Mouse (Mus musculus): ENCODE measurements around the gene Phgdh. TPM values are rescaled to one million over a fixed set of nuclear protein-coding genes. Genes with fewer than 3 reads are reported as not detected.

Gene Phgdh
- polyA plus RNA-seq, 1 experiment from 2014 or later, result 88.4 TPM

DNA sequence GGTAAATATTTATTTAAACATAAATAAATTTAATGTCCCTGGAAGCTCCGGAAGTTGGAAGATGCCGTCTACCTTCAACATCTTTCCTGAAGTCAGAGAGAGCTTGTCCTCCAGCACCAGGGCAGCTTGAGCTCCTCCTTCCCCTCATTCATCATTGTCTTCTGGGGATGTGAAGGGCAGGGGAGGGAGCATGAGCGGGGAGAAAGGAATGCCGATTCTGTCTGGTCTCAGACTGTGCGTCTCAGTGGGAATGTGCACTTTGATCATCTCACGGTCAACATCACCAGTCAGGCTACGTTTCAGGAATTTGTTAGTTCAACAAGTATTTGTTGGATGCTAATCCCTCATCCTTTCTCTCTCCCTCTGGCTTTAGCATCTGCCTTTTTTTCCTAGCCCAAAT lies 39.4 kb upstream of the Phgdh start:
- H3K9me3 ChIP-seq (ENCODE audit: control insufficient read depth, low read length), result no peaks in the 10 kb centered on the region
- H3K9ac ChIP-seq (ENCODE audit: low read length), result no peak overlapping the region
- H3K4me2 ChIP-seq (ENCODE audit: low read length), result no peak overlapping the region
- H3K36me3 ChIP-seq (ENCODE audit: control insufficient read depth, insufficient read depth, low read length), result no peaks in the 10 kb centered on the region
- WGBS, result 22% methylated on average over 7 of the region's 7 CpGs
- no peak overlapping the region for H3K27ac ChIP-seq (replicated peaks in 1 of 2; ENCODE audit: control insufficient read depth in 1 of 2, insufficient read depth in 1 of 2, low read depth in 2 of 2, low read length in 2 of 2)
- ATAC-seq (ENCODE audit: insufficient number of reproducible peaks, insufficient read depth, low FRiP score, low read depth), result no peak
- H3K4me1 ChIP-seq (ENCODE audit: control insufficient read depth in 2 of 2, insufficient read depth in 2 of 2, low read length in 2 of 2), result peaks cover 3 to 21% of the 10 kb centered on the region in 2 experiments
- no peak overlapping the region for H3K4me3 ChIP-seq (ENCODE audit: control insufficient read depth in 1 of 2, insufficient read depth in 1 of 2, low read depth in 1 of 2, low read length in 2 of 2)
- H3K27me3 ChIP-seq (ENCODE audit: control insufficient read depth, insufficient read depth, low read length), result no peaks in the 10 kb centered on the region

DNA sequence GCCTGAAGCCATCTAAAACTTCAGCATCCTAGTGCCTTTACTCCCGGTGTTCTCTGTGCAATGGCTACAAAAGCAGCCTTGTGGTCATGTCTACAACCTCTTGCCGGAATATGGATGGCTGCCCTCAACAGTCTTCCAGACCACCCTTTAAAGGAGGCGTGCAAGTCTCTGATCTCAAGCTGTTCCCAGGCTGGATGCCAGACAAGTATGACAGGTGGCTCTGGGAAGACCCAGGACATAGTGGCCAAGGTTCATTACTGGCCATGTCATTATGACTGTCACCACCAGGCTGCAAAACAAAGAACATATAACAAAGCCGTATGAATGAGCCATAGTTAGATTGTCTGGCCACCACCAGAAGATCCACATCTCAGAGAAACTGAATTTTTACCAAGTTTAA lies 38.5 kb upstream of the Phgdh start:
- H3K4me1 ChIP-seq (ENCODE audit: control insufficient read depth in 2 of 2, insufficient read depth in 2 of 2, low read length in 2 of 2), result peaks cover 3 to 13% of the 10 kb centered on the region in 2 experiments
- WGBS, result 80% methylated on average over 4 of the region's 4 CpGs
- H3K4me2 ChIP-seq (ENCODE audit: low read length), result no peak overlapping the region
- no peak overlapping the region for H3K4me3 ChIP-seq (ENCODE audit: control insufficient read depth in 1 of 2, insufficient read depth in 1 of 2, low read depth in 1 of 2, low read length in 2 of 2)
- H3K36me3 ChIP-seq (ENCODE audit: control insufficient read depth, insufficient read depth, low read length), result no peaks in the 10 kb centered on the region
- H3K9ac ChIP-seq (ENCODE audit: low read length), result no peak overlapping the region
- no peak for ATAC-seq (ENCODE audit: insufficient number of reproducible peaks, insufficient read depth, low FRiP score, low read depth)
- no peaks in the 10 kb centered on the region for H3K27me3 ChIP-seq (ENCODE audit: control insufficient read depth, insufficient read depth, low read length)
- H3K27ac ChIP-seq (replicated peaks in 1 of 2; ENCODE audit: control insufficient read depth in 1 of 2, insufficient read depth in 1 of 2, low read depth in 2 of 2, low read length in 2 of 2), result no peak overlapping the region
- no peaks in the 10 kb centered on the region for H3K9me3 ChIP-seq (ENCODE audit: control insufficient read depth, low read length)

DNA sequence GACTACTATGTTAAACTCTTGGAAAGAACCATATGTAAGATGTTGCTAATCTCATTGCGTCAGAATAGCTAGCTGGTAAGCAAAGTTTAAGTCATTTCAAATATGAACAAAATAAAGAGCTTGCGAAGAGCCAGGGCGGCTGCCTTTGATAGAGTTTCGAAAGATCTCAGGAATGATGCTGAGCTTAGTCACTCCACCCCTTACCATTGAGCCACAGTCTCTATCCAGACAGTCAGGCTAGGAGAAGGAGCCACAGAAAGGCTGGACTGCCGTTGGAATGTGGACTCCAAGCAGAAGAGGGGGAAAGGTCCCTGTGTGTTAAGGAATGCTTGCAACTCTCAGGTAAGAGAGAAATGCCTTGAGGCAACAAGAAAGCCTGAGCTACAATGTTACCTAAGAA lies 35.2 kb upstream of the Phgdh start:
- H3K27ac ChIP-seq (replicated peaks in 1 of 2; ENCODE audit: control insufficient read depth in 1 of 2, insufficient read depth in 1 of 2, low read depth in 2 of 2, low read length in 2 of 2), result no peak overlapping the region
- H3K9ac ChIP-seq (ENCODE audit: low read length), result no peak overlapping the region
- H3K27me3 ChIP-seq (ENCODE audit: control insufficient read depth, insufficient read depth, low read length), result no peaks in the 10 kb centered on the region
- H3K4me3 ChIP-seq (ENCODE audit: control insufficient read depth in 1 of 2, insufficient read depth in 1 of 2, low read depth in 1 of 2, low read length in 2 of 2), result no peak overlapping the region
- peaks cover 3 to 10% of the 10 kb centered on the region in 2 experiments for H3K4me1 ChIP-seq (ENCODE audit: control insufficient read depth in 2 of 2, insufficient read depth in 2 of 2, low read length in 2 of 2)
- H3K36me3 ChIP-seq (ENCODE audit: control insufficient read depth, insufficient read depth, low read length), result no peaks in the 10 kb centered on the region
- H3K4me2 ChIP-seq (ENCODE audit: low read length), result no peak overlapping the region
- 76% methylated on average over 5 of the region's 5 CpGs for WGBS
- no peak for ATAC-seq (ENCODE audit: insufficient number of reproducible peaks, insufficient read depth, low FRiP score, low read depth)
- H3K9me3 ChIP-seq (ENCODE audit: control insufficient read depth, low read length), result peaks cover 11% of the 10 kb centered on the region; the same call in 1 of the 2 replicates

DNA sequence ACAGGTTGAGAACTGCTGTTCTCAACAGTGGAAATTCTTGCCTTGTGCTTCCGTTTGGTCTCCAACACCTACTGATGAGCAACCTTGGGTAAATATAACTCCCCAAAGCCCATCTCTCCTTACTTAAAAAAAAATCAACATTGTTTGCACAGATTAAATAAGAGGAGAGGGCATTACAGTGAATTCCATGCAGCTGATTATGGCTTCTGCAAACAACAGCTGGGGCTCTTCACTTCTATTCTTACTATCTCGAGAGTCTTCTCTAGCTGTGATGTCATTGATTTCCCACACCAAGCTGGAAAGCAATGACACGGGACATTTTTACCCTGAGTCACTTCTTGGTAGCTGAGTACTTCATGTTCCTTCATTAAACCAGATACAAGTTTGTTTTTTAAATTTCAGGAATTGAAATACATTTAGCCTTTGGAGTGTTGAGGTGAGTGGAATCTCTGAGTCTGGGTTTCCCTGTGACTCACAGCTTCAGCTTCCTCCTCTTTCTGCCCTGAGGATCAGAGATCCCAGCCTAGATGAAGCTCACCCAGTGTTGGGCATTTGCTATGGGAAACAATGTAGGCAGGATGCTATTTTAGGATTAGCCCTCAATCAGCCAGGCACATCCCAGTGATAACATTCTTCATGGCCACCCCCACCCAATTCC lies 34.4 kb upstream of the Phgdh start:
- no peaks in the 10 kb centered on the region for H3K36me3 ChIP-seq (ENCODE audit: control insufficient read depth, insufficient read depth, low read length)
- H3K9ac ChIP-seq (ENCODE audit: low read length), result no peak overlapping the region
- ATAC-seq (ENCODE audit: insufficient number of reproducible peaks, insufficient read depth, low FRiP score, low read depth), result no peak
- H3K27me3 ChIP-seq (ENCODE audit: control insufficient read depth, insufficient read depth, low read length), result no peaks in the 10 kb centered on the region
- WGBS, result 11% methylated on average over 3 of the region's 3 CpGs
- H3K27ac ChIP-seq (replicated peaks in 1 of 2; ENCODE audit: control insufficient read depth in 1 of 2, insufficient read depth in 1 of 2, low read depth in 2 of 2, low read length in 2 of 2), result peak overlapping the region in 1 of 2 experiments; percentile 31; a peak in 2 of 4 replicates
- H3K4me2 ChIP-seq (ENCODE audit: low read length), result peak overlapping the region; percentile 16; the same call in 1 of the 2 replicates
- peaks cover 3 to 10% of the 10 kb centered on the region in 2 experiments for H3K4me1 ChIP-seq (ENCODE audit: control insufficient read depth in 2 of 2, insufficient read depth in 2 of 2, low read length in 2 of 2)
- H3K9me3 ChIP-seq (ENCODE audit: control insufficient read depth, low read length), result peaks cover 11% of the 10 kb centered on the region; the same call in 1 of the 2 replicates
- no peak overlapping the region for H3K4me3 ChIP-seq (ENCODE audit: control insufficient read depth in 1 of 2, insufficient read depth in 1 of 2, low read depth in 1 of 2, low read length in 2 of 2)

DNA sequence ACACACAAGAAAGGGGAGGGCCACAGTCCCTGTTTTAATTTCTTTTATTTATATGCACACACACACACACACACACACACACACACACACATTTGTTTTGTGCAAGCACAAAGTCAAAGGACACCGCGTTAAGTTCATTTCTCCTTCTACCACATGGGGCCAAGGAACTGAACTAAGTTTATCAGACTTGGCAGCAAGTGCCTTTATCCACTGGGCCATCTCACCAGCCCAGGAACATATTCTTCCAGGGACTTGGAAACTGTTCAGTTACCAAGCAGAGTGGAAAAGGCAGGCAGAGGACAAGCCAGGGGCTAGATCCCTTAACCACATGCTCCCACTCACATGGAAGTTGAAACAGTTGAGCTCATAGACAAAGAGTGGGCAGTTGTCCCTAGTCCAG lies 29.0 kb upstream of the Phgdh start:
- H3K27me3 ChIP-seq (ENCODE audit: control insufficient read depth, insufficient read depth, low read length), result no peaks in the 10 kb centered on the region
- H3K9me3 ChIP-seq (ENCODE audit: control insufficient read depth, low read length), result peaks cover 11% of the 10 kb centered on the region; the same call in 1 of the 2 replicates
- no peak overlapping the region for H3K9ac ChIP-seq (ENCODE audit: low read length)
- H3K27ac ChIP-seq (replicated peaks in 1 of 2; ENCODE audit: control insufficient read depth in 1 of 2, insufficient read depth in 1 of 2, low read depth in 2 of 2, low read length in 2 of 2), result no peak overlapping the region
- no peak overlapping the region for H3K4me2 ChIP-seq (ENCODE audit: low read length)
- H3K4me1 ChIP-seq (ENCODE audit: control insufficient read depth in 2 of 2, insufficient read depth in 2 of 2, low read length in 2 of 2), result no peaks in the 10 kb centered on the region
- no peak for ATAC-seq (ENCODE audit: insufficient number of reproducible peaks, insufficient read depth, low FRiP score, low read depth)
- H3K36me3 ChIP-seq (ENCODE audit: control insufficient read depth, insufficient read depth, low read length), result no peaks in the 10 kb centered on the region
- 85% methylated on average over 2 of the region's 2 CpGs for WGBS
- H3K4me3 ChIP-seq (ENCODE audit: control insufficient read depth in 1 of 2, insufficient read depth in 1 of 2, low read depth in 1 of 2, low read length in 2 of 2), result no peak overlapping the region

DNA sequence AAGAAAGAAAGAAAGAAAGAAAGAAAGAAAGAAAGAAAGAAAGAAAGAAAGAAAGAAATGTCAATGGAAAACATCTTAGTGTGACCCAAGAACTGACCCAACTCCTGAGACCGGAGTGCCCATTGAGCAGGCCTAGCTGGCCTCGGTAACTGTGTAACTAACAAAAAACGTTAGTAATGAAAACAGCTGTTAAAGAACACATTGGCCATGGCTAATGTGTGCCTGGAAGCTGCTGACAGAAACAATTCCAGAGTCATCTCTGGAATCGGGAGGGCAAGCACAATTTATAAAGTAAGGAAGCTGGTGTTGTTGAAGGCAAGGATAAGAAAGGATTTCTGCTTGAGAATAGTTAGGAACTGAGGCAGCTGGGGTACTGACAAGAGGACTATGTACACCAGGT lies 28.5 kb upstream of the Phgdh start:
- H3K9me3 ChIP-seq (ENCODE audit: control insufficient read depth, low read length), result peaks cover 11% of the 10 kb centered on the region; the same call in 1 of the 2 replicates
- H3K9ac ChIP-seq (ENCODE audit: low read length), result no peak overlapping the region
- 52% methylated on average over 4 of the region's 4 CpGs for WGBS
- no peak overlapping the region for H3K27ac ChIP-seq (replicated peaks in 1 of 2; ENCODE audit: control insufficient read depth in 1 of 2, insufficient read depth in 1 of 2, low read depth in 2 of 2, low read length in 2 of 2)
- ATAC-seq (ENCODE audit: insufficient number of reproducible peaks, insufficient read depth, low FRiP score, low read depth), result no peak
- no peaks in the 10 kb centered on the region for H3K4me1 ChIP-seq (ENCODE audit: control insufficient read depth in 2 of 2, insufficient read depth in 2 of 2, low read length in 2 of 2)
- no peaks in the 10 kb centered on the region for H3K27me3 ChIP-seq (ENCODE audit: control insufficient read depth, insufficient read depth, low read length)
- no peaks in the 10 kb centered on the region for H3K36me3 ChIP-seq (ENCODE audit: control insufficient read depth, insufficient read depth, low read length)
- H3K4me2 ChIP-seq (ENCODE audit: low read length), result no peak overlapping the region
- H3K4me3 ChIP-seq (ENCODE audit: control insufficient read depth in 1 of 2, insufficient read depth in 1 of 2, low read depth in 1 of 2, low read length in 2 of 2), result no peak overlapping the region

DNA sequence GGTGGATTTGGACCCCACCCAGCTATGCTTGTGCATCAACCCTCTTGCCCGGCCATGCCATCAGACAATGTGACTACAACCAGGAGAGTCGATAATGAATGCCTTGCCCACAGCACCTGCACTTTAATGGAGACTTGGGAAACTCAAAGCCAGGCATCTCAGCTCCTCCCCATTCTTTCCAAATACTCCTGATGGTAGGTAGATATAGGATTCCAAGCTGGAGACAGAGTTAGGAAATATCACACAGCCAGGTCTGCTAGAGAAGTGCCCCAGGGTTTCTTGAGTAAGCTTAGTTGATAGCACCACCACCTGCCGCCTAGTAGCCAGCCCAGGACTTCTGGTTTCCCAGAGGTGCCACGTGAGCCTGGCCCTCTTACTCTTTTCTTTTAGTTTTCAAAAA lies 27.0 kb upstream of the Phgdh start:
- 80% methylated on average over 4 of the region's 4 CpGs for WGBS
- Histone ChIP-seq H3K27ac (replicated peaks in 1 of 2; ENCODE audit: control insufficient read depth in 1 of 2, insufficient read depth in 1 of 2, low read depth in 2 of 2, low read length in 2 of 2) (no peak overlapping the region), H3K27me3 (ENCODE audit: control insufficient read depth, insufficient read depth, low read length) (no peaks in the 10 kb centered on the region), H3K36me3 (ENCODE audit: control insufficient read depth, insufficient read depth, low read length) (no peaks in the 10 kb centered on the region), H3K4me2 (ENCODE audit: low read length) (no peak overlapping the region), H3K4me3 (ENCODE audit: control insufficient read depth in 1 of 2, insufficient read depth in 1 of 2, low read depth in 1 of 2, low read length in 2 of 2) (no peak overlapping the region), H3K4me1 (ENCODE audit: control insufficient read depth in 2 of 2, insufficient read depth in 2 of 2, low read length in 2 of 2) (no peaks in the 10 kb centered on the region), H3K9me3 (ENCODE audit: control insufficient read depth, low read length) (peaks cover 7% of the 10 kb centered on the region; the same call in 1 of the 2 replicates), H3K9ac (ENCODE audit: low read length) (no peak overlapping the region)
- no peak for ATAC-seq (ENCODE audit: insufficient number of reproducible peaks, insufficient read depth, low FRiP score, low read depth)

DNA sequence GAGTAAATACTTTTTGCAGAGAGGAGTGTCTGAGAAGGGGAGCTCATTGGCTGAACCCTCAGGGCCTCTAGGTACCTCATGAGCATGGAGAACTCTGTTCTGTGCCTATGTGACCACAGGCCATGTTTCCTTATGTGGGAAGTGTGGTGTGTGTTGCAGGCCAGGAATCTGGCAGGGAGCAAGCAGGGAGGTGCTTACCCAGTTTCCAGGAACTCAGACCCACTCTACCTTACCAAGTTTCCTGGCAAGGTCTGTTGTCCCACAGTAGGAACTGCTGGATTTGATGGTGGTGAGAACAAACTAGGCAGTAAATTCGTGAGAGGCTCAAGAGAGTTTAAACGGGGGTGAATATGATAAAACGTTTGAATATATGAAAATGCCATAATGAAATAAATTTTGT lies 26.3 kb upstream of the Phgdh start:
- H3K9me3 ChIP-seq (ENCODE audit: control insufficient read depth, low read length), result no peaks in the 10 kb centered on the region
- no peaks in the 10 kb centered on the region for H3K4me1 ChIP-seq (ENCODE audit: control insufficient read depth in 2 of 2, insufficient read depth in 2 of 2, low read length in 2 of 2)
- no peak overlapping the region for H3K27ac ChIP-seq (replicated peaks in 1 of 2; ENCODE audit: control insufficient read depth in 1 of 2, insufficient read depth in 1 of 2, low read depth in 2 of 2, low read length in 2 of 2)
- WGBS, result 81% methylated on average over 3 of the region's 3 CpGs
- H3K9ac ChIP-seq (ENCODE audit: low read length), result no peak overlapping the region
- no peak overlapping the region for H3K4me3 ChIP-seq (ENCODE audit: control insufficient read depth in 1 of 2, insufficient read depth in 1 of 2, low read depth in 1 of 2, low read length in 2 of 2)
- no peaks in the 10 kb centered on the region for H3K27me3 ChIP-seq (ENCODE audit: control insufficient read depth, insufficient read depth, low read length)
- no peak for ATAC-seq (ENCODE audit: insufficient number of reproducible peaks, insufficient read depth, low FRiP score, low read depth)
- no peak overlapping the region for H3K4me2 ChIP-seq (ENCODE audit: low read length)
- H3K36me3 ChIP-seq (ENCODE audit: control insufficient read depth, insufficient read depth, low read length), result no peaks in the 10 kb centered on the region
